Mouse (Mus musculus): ENCODE results near the gene Tppp.
A peak's percentile ranks its signal among the peaks of the same experiment; 100 is the strongest.
"Not testable (repeated sequence)": the region's sequence is repeated elsewhere in the genome, so short reads cannot be mapped to it uniquely, and the experiment has no call there.

The Tppp gene

GRCm38 (mm10) chr13:74025151-74026081, 16.2 kb downstream of the Tppp start:
- DNase-seq (ENCODE audit: low spot score): peak; percentile 89

- DNase-seq (ENCODE audit: low spot score): peak; percentile 84
Observed at GRCm38 (mm10) chr13:74026215-74026614, 17.0 kb downstream of the Tppp start.

GRCm38 (mm10) chr13:74028116-74028515, 18.9 kb downstream of the Tppp start:
- DNase-seq (ENCODE audit: low spot score): no peak

- no peak for DNase-seq (ENCODE audit: low spot score)
Observed at GRCm38 (mm10) chr13:74029013-74029412, 19.8 kb downstream of the Tppp start.

GRCm38 (mm10) chr13:74030691-74031090, 21.5 kb downstream of the Tppp start:
- DNase-seq (ENCODE audit: low spot score): no peak

- no peak for DNase-seq (ENCODE audit: low spot score)
Observed at GRCm38 (mm10) chr13:74031133-74031532, 21.9 kb downstream of the Tppp start.

GRCm38 (mm10) chr13:74034756-74035155, 25.5 kb downstream of the Tppp start:
- DNase-seq (ENCODE audit: low spot score): no peak

- DNase-seq (ENCODE audit: low spot score): no peak
Observed at GRCm38 (mm10) chr13:74035776-74036175, 26.6 kb downstream of the Tppp start.

GRCm38 (mm10) chr13:74039926-74040325, 30.7 kb downstream of the Tppp start:
- no peak for DNase-seq (ENCODE audit: low spot score)

- no peak for DNase-seq (ENCODE audit: low spot score)
Observed at GRCm38 (mm10) chr13:74056194-74056593, 47.0 kb downstream of the Tppp start.

GRCm38 (mm10) chr13:74058081-74058480, 48.9 kb downstream of the Tppp start:
- DNase-seq (ENCODE audit: low spot score): no peak

- DNase-seq (ENCODE audit: low spot score): peak; percentile 91
Observed at GRCm38 (mm10) chr13:74061613-74062377, 52.6 kb downstream of the Tppp start, which contains the start of gene Cep72. Gene Cep72, minus strand, starts transcription at chr13:74062299.

- DNase-seq (ENCODE audit: low spot score): no peak
Observed at GRCm38 (mm10) chr13:74062378-74063128, 53.3 kb downstream of the Tppp start.

- no peak for DNase-seq (ENCODE audit: low spot score)
Observed at GRCm38 (mm10) chr13:74063340-74064050, 54.3 kb downstream of the Tppp start.

- DNase-seq (ENCODE audit: low spot score): no peak
Observed at GRCm38 (mm10) chr13:74066576-74066975, 57.4 kb downstream of the Tppp start.

GRCm38 (mm10) chr13:74071244-74071643, 62.0 kb downstream of the Tppp start:
- DNase-seq (ENCODE audit: low spot score): not testable (repeated sequence)

GRCm38 (mm10) chr13:74071714-74072113, 62.5 kb downstream of the Tppp start:
- DNase-seq (ENCODE audit: low spot score): no peak

GRCm38 (mm10) chr13:74073369-74073768, 64.2 kb downstream of the Tppp start:
- no peak for DNase-seq (ENCODE audit: low spot score)
